Mouse (Mus musculus) liver, adult 2 months (tissue): Measurements from ENCODE around the gene Hnrnpd.

Experiments
- CTCF ChIP-seq: fragments of 200-500 bp; IDR thresholded peaks from 2 replicates; pipeline ENCODE4 v1.5.1; 2011; ENCODE audit warnings: low read depth, low read length, control low read depth
- POLR2A ChIP-seq: fragments of 200-500 bp; IDR thresholded peaks from 2 replicates; pipeline ENCODE4 v1.6.1; 2011; ENCODE audit warnings: low read length, control low read depth; ENCODE audit not compliant: insufficient read depth; ENCODE audit errors: extremely low read depth

DNA sequence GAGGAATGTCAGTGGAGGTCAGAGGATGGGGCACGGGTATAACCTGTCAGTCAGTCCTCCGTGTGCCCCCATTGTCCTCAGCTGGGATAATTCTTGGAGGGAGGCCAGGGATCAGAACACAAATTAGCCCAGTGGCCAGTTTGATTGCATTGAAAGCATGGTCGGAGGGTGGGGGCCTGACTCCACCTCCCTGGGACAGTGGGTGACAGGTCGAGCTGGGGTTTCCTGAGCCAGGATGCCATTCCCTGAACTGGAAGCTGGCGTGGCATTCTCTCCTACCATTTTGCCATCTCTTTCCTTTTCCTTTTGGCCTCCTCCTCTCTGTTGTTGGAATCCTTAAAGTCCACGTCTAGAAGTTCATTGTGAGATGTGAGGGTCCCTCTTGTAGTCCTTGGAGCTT is 27.2 kb upstream of the Hnrnpd start:
- TF ChIP-seq POLR2A (no peak), CTCF (no peak)
